Mouse (Mus musculus) cerebellum, adult 9-11 months (tissue): ENCODE measurements at regions not wholly inside any gene's neighbourhood (a gene's known extent, or its start where the extent isn't known, plus 50 kb on each side); places are given as distances from the start of the nearest gene placed in this dataset.

ENCODE experiments used
- DNase-seq: peaks from one replicate; pipeline ENCODE4 v3.0.0; 2022

DNA sequence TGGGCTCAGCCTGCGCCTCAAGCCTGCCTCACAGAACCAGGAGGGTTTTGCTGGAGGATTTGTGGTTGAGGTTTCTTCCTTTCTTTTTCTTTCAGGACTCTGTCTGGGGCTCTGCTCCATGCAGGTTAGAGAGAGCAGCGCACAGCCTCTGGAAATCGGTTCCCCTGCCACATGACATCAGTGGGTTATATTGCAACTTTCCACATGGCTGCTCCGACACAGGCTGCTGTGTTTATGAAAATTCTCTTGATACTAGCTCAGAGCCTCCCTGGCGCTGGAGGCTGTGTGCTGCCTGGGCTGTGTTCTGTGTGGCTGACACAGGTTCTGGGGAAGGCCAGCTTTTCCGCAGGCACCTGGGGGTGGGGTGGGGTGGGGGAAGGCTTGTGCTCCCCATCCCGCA lies 178.7 kb upstream of the Gm4791 start:
- DNase-seq = no peak

DNA sequence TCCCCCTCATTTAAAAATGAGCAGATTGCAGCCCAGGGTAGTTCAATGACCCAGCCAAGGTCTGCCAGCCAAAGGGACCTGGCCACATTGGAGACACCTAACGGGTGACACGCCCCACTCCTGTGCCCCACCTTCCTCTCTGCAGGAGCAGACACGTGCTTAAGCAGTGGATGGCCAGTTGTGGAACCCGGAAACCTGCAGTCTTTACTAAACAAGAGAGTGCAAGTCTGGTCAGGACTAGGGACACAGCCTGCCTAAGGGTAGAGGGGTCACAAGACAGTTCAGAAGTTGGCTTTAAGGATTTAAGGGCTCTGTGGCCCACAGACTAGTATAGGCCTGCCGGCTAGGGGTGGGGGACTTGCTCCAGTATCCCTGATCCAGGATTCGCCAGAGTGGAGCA lies 179.2 kb upstream of the Gm4791 start:
- no peak for DNase-seq

DNA sequence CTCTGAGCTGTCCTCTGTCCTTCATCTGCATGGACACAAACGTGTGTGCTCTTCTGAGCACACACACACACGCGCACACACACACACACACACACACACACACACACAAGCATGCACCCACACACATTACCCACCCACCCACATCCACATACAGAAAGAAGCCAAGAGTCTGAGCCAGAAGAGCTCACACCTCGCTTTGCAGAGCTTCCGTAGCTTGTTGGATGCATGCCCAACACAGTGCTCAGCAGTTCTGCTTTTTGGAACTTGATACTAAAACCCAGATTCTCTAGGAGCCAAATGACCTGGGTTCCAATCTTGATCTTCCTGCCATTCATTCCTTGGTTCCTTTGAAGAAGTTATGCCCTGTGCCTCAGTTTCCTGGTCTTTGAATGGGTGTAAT lies 182.4 kb upstream of the Gm4791 start:
- no peak for DNase-seq

DNA sequence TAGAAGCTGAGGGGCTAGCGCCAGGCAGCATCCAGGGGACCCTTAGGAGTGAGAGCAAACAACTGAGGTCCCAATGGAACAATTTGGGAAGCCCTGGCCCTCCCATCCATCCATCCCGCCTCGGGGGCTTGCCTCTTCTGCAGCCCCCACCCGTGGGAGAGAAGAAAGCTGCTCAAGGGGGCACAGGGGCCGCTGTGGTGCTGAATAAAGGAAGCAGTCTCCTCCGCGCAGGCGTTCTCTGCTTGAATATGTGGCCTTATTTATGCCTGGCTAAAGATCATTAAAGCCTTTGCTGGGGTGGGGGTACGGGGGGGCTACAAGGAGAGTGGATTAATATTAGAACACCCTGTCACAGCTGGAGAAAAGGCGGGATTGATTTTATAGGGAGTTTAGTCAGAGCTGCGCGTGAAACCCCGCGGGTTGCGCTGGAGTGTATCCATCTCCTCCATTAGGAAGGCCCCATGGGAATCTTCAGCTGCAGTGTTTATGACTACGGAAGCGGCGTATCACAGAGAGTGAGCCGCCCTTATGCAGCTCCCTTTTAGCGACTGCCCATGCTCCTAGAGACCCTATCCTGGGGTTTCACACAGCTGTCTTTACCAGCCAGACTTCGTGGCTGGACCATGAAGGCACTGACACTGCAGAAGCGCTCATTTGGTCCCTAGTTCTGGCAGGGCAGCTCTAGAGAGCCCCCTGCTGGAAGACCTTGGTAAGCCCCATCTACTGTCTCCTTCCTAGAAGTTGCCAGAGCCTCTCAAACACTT lies 183.9 kb upstream of the Gm4791 start:
- DNase-seq = peak; percentile 55

DNA sequence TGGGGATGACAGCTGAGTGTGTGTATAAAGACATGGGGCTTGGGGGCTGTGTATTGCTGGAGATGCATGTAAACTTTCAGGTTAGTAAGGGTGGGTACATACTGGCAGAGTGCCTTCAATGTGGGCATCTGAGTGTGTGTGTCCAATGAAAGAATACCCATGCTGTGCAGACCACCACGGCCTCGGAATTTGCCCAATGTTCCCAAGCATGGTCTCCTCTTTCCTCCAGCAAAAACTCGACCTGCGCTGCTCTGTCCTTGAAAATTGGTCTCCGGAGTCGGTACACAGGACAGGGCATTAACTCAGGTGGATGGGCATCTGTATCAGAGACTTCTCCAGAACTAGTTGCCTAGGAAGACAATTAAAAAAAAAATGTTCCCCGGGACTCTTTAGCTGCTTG lies 188.3 kb upstream of the Gm4791 start:
- no peak for DNase-seq

DNA sequence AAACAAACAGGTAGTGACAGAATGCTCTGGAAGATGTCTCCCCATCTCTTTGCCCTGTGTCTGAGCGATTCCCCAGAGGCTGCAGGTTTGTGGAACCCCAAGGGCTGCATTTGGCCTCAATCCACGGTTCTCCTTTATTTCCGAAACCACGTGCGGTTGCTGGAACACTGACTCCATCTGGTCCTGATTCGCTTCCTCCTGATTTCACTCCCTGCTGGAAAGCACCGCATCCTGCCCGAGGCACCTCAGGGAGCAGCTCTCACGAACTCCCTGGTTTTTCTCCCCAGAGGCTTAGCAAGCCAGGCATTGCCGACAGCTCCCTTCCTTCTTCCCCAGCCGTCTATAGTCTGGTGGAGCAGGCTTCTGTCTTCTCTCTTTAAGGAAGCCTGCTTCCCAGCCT lies 203.1 kb upstream of the Gm4791 start:
- peak; percentile 7 for DNase-seq

DNA sequence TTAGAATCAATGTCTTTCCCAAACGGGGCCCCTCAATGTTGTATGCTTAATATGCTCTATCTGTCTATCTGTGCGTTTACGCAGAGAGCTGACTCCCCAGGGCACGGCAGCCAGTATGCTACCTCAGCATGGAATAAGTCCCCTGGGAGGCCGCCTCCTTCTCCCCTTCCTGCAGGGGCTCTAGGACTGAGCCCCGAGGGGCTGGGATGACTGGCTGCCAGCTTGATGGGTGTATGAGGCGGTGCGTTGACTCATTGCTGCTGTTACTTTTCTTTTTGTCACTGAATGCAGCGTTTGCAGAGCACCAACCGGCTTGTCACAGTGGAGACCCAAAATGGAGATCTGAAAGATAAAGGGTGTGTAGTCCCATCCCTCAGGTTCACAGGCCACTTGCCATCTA lies 209.5 kb upstream of the Gm4791 start:
- no peak for DNase-seq

DNA sequence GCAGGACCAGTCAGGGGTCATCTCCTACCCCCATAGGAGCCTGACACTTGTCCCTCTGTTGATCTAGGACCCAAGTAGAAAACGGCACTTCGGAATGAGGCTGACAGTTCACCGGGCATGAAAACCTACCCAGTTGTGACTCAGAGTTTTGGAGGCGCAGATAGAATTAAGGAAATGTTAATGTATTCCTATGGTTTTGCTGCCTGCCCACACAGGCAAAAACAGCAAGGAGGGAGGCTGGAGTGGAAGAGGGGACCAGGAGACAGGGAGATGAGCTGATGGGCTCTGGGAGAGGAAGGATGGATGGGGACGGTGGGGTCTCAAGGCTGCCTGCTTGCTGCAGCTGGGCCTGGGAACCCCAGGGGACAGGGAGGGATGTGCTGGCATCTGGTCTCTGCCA lies 210.1 kb upstream of the Gm4791 start:
- no peak for DNase-seq

DNA sequence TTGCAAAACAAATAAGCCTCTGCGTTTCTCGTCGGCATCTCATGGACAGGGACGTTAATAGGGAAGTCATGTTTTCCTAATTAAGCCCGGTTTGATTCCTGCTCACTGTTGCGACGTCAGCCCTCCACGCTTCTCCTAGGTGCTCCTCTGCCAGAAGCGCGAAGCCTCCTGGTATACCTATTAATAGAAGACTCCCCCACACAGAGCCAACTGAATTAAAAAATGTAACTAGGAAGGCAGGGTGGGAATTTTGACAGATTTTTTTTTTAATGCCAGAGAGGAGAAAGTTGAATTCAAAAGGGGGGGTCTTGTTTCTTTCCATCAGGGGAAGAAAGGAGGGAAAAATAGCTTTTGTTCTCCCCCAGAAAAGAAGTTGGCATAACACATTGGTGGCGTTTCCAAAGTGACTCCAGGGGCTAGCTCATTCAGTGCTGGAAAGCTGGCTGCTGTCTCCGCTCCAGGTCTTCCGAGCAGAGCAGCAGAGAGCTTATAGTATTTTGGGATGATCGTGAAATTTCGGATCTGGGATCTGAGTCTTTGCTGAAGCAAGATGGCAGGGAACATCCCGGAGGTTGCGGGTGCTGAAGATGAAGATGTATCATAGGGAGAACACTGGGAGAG lies 214.1 kb upstream of the Gm4791 start:
- DNase-seq = no peak

DNA sequence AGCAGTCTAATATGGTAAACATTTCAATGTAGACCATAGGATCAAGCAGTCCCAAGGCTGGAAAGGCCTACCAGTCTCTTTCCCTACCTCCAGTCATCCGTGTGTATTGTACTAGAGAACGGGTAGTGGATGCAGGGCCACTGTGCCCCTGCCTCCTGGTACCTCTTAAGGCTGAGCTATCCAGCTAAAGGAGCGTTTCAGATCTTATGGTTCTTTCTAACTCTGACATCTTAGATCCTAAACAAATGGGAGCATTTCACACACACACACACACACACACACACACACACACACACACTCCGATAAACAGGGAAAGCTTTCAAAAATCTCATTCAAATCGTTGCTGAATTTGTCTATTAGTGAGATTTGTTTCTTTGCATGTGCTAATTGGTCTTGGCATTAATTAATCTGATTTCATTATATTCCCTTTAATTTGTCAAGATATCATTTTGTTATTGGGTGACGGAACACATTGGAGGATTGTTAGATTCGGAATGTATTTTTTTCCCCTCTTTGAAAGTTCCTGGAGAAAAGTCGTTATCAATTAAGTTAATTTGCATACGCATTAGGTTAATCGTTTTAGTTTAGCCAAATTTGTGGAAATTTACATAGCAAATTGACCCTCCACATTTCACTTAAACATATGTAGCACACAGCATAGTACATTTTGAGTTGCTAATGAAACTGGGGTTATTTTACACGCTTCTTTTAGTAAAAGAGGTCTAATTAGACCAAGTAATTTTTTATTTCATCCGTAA lies 214.8 kb upstream of the Gm4791 start:
- no peak for DNase-seq

DNA sequence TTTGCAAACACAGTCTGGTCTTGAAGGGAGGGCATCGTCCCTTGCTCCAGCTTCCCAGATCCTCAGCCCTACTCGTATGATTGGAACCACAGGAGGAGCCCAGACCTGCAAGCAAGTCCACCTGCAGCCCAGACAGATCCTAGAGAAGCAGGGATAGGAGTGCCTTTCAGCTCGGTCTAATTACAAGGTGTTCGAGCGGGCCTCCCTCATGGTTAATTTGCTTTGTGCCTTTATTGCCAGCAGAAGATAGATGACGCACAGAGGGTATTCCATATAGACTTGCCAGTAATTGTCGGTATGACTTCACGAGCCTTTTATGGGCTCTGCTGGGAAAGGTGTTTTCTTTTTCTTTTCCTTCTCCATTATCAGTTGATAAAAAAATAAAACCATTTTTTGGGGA lies 216.9 kb upstream of the Gm4791 start:
- no peak for DNase-seq

DNA sequence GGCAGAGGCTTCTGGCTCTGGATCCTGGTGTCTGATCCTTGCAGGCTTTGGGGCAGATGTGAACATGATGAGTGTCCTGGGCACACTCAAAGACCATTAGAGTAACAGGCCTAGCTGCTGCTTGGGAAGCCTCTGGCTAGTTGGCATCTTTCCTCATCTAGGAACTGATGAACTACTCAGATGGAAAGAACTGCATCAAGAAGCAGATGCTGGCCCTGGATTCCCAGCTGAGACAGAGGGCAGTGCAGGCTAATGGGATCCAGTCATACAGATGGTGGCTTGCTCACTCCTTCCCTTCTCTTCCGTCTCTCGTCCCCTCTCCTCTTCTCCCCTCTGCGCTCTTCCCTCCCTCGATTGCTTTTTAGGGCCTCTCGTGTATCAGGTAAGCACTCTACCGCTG lies 219.8 kb upstream of the Gm4791 start:
- no peak for DNase-seq

DNA sequence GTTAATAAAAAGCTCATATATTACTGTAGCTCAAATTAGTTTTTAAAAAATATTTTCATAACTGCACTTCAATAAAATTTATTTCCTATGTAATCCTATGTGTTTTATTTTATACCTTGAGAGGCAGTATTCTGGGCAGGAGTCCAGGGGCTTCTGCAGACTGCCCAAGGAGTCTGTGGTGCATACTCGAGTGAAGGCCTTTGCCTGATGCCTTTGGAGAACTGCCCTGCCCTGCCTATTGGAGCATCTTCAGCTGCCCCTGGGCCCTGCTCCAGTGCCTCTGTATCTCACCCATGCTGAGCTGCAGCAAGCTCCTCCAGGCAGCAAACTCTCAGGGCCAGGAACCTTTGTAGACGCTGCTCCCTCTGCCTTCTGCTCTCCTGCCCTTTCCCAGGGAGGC lies 223.7 kb upstream of the Gm4791 start:
- no peak for DNase-seq

DNA sequence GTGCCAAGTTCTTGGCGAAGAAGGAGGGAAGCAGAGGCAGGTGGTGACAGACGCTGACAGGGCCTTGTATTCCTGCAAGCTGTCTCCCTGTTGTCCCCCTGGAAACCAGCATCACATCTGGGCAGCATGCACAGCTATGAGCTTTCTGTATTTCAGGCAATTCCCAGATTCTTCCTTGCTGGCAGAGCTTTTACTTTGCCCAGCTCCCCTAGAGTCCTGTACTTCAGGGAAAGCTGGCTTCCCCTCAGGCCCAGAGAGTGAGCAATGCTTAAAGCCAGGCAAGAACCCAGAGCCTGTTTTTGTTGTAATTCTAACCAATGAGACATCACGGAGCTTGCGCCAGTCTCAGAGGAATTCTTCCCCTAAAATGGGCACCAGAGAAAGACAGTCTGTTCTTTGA lies 238.3 kb upstream of the Gm4791 start:
- DNase-seq = no peak

DNA sequence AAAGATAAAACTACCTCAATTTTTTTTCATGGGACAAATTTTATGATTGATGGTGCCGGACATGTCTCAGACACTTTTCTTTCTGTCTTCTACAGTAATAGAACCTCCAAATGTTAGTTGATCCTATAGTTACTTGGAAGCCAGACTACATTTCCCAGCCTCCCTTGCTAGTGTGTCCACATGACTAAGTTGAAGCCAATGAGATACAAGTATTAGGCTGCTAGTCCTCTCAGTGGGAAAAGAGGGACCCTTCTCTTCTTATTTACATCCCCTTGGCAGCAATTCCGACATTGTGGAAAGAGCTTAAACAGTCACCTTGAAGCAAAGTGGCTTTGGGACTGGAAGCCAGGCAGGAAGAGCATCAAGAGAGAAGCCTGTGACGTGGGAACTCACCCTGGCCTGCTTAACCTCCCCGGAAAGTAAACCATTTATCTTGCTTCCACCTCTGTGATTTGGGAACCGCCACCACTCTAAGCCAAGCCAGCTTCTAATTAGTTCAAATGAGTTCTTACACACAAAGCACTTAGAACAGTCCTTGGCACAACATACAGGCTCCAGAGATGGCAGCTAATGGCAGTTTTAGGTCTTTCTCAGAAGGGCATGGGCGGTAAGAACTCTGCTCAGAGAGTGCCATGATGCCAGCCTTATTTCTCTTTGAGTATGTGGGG lies 241.4 kb upstream of the Gm4791 start:
- DNase-seq = no peak

DNA sequence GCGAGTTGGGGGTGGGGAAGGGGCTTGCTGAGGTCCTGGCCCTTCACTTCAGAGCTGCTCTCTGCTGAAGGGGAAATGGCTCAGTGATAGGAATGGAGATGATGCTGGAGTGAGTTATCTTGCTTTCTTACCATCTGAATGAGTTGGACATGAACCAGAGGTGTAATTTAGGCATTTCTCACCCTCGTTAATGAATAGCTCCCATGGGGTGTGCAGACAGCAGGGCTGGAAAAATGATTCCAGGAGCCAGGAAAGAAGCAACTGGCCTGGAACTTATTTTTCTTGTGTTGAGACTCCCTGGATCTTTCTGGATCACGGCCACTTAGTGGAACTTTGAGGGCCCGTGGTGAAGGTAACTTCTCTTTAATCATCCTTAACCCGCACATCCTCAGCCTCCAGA lies 246.6 kb upstream of the Gm4791 start:
- DNase-seq = no peak

DNA sequence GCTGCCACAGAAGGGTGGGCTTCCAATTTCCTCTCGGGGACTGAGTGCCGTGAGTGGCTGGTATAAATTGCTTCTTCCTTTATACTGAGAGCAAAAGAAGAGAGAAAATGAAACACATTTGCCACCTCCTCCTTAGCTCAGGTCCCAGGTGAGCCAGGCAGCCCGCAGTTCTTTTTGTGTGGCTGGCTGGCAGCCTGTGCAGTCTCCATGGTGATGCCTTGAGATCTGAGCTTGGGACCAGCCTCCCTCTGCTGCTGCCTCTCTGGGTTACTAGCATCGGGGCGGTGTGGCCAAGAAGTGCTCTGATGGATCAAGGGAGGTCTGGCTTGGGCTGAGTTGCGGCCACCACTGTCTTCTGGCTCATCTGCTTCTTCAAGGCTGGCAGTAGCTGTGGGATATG lies 249.1 kb upstream of the Gm4791 start:
- DNase-seq = no peak

DNA sequence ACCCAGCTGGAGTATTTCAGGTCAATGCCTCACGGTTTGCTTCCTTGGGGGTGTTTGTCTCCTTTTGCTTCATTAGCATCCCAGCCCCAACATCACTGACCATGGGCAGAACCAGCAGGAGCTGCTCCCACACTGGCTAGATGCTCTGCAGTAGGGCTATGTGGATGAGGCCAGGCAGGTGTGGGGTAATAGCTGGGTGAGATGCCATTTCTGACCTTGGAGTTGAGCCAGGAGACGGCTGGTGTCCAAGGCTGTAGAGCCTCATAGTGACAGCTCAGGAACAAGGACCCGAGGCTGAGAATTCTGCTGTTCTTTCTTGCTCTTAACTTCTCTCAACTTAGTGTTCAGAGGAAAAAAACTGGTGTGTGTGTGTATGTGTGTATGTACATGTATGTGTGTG lies 252.3 kb upstream of the Gm4791 start:
- no peak for DNase-seq

DNA sequence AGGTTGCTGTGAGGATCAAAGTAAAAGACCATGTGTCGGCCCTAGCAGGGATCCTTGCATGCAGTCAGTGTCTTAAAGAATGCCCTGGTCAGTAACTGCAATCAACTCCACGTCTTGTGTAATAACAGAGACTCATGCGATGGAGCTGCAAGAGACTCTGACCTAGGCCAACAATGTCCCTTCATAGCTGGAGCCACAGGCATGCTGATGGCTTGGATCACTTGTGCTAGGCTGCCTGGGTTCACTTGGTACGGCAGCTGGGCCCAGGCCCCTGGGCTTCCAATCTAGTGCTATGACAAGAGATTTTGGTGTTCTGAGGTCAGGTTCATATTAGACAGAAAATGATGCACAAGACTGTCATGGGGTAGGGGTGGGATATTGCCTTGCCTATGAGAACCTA lies 258.0 kb upstream of the Gm4791 start:
- DNase-seq = no peak

DNA sequence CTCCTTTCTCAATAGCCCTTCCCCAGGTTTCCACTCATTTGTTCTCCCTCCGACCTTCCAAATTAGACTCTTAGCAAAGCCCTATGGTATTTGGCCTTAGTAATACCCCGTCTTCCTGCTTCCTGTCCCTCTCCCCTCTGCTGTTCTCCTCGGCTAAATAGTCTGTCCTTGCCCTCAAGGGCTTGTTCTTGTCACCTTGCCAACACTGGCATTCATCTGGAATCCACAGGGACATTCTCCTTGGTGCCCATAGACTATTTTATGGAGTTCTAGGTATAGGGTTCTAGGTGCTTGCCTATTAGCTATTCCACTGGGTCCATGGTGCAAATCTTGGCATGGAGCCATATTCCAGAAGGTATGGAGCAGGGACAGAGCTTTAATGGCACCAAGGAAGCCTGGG lies 259.2 kb upstream of the Gm4791 start:
- no peak for DNase-seq

DNA sequence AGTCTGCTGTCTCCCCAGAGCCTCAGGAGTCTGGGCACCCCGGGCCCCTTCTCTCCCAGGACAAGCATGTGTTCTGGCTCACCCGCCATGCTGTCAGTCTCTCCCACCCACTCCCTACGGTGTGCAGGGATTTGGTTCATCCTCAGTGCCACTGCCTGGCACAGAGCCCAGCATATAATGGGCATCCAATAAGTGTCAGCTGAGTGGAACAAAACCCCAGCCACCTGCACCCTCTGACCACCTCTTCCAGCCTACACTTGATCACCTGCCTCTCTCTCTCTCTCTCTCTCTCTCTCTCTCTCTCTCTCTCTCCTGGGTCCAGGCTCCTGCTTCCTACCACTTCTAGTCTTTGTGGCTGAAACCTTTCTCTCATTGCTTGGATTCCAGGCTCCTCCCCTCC lies 259.9 kb upstream of the Gm4791 start:
- DNase-seq = no peak

DNA sequence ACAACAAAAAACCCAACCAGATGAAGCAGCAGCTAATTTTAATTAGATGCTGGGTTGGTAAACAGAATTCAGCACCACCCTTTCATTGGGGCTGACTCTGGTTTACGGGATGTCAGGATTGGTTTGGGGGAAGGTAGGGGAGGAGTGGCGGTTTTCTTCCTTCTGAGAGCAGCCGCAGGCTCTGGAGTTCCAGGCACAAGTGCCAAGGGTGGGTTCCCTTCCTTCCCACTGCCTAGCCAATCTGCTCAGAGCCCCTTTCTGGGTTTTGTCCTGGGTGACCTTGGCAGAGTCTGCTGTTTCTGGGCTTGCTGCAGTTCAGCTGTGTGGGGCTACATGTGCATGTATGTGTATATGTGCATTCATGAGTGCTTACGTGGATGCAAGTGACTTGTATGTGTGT lies 260.5 kb upstream of the Gm4791 start:
- DNase-seq = no peak

DNA sequence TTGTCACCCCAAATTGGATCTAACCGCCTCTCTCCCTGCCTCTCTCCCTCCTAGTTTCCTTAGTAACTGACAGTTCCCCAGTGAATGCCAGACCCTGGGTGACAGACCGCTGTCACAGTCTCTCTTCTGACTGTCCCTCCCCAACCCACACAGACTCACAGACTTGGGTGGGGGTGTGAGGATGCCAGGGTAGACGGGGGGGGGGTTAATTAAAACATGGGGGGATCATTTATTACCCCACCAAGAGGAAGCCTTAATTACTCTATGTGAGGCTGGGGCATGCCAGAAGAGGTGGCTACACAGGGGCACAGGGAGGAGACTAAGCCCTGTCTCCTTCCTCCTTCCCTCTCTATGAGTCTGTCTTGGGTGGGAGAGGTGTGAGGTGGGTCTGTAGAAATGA lies 261.1 kb upstream of the Gm4791 start:
- no peak for DNase-seq

DNA sequence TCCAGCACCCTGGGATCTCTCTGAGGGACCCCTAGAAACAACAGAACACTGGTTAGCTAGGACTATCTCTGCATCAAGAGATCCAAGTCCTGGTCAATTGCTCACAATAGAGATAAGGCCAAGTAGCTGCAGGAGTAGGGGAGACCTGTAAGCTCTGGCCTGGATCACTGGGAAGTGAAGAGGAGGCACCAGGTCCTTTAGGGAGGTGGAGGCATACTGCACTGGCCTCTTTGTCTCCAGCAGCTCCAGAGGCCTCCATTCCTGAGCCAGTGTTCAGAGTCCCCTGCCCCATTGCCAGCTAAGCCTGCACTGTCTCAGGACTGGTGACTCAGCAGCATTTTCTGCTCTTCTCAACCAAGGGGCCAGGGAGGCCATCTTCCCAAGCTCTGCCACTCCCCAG lies 262.3 kb upstream of the Gm4791 start:
- no peak for DNase-seq
